Mouse (Mus musculus): ENCODE data around the gene Slc12a6.

DNA sequence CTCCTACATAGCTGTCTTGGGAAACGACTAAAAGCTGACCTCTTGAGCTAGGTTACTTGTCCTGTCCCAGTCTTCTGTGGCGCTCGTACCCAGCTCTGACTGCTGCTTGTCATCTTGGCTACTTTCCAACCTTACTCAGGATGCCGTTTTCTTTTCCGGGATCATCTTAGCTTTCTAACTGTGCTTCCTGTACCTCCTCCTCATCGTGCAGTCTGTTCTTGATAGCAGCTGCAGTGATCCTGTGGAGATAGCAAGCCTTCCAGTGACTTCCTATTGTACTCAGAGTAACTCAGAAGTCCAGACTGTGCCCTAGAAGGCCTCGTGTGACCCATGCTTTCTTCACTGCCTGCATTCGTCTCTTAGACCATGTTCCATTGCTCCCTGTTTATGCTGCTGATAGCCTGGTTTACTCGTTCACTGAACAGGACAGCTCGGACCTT, 43.6 kb downstream of the Slc12a6 start:
- TF ChIP-seq CTCF (IDR thresholded peaks at IDR 0.05; ENCODE audit: borderline replicate concordance, control insufficient read depth, extremely low read depth, insufficient read depth, low read length, poor library complexity) (no peak), POLR2A (IDR thresholded peaks at IDR 0.05; ENCODE audit: control insufficient read depth, extremely low read depth, insufficient read depth, low read length, poor library complexity) (no peak)
